Mouse (Mus musculus) cerebellum, postnatal 4 days (tissue): Measurements from ENCODE around the gene Clstn2.

Experiments used
- DNase-seq, 2 experiments: peaks; one replicate each; pipeline ENCODE4 v3.0.0; 2022; ENCODE audit warnings: low spot score in 2 of 2, mixed read lengths in 1 of 2

Clstn2 gene

DNA sequence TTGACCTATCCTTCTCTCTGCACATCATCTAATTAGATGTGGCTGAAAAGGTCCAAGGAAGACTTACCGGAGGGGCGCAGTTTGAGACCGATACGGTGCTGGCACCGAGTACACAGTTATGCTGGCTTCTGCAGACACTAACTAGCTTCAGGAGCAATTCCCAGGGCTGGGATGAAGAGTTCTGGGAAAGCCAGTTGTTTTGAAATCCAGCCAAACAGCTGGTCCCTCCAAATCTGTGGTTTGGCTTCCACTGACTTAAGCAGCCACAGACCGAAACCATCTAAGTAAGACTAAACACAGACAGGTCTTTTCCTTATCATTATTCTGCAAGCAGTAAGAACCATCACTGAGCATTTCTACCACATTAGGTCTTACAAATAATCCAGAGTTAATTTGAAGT, 558.1 kb downstream of the Clstn2 start:
- no peak for DNase-seq

DNA sequence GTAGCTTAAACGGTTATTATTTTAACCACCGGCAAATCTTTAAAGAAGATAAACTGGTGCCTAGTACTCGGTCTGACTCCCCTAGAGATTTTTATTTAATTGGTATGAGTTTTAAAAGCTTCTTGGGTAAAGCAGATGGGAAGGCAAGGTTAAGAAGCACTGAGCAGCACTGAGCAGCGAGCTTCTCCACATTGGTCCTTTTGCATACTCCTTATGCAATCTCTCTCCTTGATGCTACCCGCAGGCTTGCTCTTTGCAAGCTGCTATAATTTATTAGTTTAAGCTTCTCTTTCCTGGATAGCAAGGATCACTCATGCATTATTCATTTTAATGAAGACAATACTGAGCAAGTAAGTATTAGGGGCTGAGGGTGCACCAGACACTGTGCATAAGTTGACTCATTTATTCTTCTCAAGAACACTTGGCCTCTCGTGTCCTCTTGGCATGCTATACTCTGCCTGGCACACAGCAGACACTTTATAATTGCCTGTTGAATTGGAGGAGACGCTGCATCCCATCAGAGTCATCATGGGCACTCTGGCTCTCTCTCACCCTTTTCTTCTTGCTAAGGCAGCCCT, 561.9 kb downstream of the Clstn2 start:
- no peak for DNase-seq

DNA sequence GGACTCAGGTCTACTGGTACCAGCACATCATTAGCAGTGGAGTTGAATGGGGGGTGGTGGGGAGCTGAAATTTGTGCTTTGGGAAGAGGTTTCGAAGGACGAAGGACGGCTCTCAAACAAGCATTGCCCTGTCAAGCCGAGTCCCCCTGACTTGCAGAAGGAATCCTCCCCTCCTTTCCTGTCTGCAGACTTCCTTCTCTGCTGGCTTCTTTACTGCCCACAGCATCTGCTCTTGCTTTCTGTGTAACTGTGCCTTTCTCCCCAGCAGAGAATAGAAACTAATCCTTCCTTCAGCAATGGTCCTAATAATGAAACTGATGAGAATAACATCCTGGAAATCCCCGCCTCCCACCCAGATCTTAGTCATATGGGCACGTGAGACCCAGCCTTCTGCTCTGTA, 572.5 kb downstream of the Clstn2 start:
- DNase-seq = no peak

DNA sequence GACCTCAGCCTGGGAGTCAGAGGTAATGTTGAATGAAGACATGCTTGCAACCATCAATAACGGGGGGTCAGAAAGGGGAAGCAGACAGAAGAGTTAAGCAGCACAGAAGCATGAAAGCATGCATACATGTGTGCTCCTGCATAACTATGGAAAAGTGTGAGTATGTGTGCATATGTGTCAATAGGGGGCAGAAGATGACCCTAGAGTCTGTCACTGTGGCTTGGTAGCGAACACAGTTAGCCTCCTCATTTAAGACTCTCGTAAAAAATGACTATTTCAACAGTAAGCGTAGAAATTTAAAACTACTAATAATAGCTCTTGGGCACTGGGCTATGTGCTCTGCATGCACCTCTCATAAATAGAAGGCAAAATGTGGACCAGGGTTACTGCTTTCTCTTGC, 573.2 kb downstream of the Clstn2 start:
- DNase-seq = no peak

DNA sequence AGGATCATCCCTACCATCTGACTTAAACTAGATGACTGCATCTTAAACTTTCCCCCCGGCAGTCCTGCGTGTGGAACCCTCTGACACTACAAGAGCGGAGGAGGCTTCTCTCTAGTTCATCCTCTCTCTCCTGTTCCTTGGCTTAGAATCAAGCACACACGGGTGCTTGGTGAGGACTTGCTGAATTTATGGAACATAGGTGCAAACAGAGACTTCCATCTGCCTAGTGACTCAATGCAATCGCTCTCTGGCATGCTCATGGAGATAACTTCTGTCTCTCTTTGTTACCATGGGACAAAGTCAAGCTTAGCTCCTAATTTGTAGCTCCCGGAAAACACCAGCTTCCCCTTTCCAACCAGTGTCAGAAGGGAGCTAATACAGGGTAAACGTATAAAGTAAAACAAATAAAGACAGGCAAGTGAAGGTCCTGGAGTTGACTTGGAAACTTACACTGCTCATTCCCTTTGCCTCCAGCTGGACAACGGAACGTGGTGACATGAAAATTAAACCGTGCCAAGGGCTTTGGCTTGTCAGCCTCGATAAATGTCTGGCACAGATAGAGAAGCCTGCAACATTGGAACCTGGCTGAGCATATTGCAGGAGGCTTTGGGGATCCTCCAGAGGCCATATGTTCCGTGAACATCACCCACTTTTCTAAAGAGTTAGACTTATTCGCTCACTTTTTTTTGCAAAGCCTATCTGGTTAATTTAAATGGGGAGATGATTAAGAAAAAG, 583.5 kb downstream of the Clstn2 start:
- peak in 1 of 2 experiments; percentile 48 for DNase-seq

DNA sequence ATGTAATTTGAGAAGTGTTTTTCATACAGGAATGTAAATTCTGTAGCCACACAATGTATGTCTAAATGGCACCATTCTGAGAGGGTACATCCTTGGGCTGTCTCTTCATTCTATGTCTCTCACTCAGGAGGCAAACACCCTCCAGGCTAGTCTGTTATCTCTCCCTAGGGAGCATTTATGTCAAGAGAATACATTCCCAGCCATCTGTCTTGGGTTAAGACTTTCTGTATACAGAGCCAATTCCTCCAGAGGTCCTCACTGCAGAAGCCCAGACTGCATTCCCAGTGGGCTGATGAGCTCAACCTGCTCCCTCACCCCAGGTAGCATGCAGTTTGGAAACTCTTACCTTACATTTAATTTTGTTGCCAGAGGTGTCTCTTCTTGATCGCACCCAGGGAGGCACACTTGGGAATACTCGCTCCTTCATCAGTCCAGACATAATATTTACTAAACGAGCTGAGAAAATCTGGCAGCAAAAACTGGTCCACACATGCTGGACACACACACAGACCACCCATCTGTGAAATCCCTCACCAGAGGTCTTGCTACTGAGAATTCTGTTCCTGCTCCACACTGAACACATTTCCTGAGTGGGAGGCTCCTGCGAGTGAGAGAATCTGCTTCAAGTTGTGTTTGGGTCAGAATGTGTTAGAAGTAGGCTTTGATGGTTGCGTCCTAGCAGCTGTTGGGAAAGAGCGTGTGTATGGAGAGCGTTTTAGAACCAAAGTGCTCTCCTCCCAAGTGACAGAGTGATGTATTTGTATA, 592.9 kb downstream of the Clstn2 start:
- DNase-seq = no peak

DNA sequence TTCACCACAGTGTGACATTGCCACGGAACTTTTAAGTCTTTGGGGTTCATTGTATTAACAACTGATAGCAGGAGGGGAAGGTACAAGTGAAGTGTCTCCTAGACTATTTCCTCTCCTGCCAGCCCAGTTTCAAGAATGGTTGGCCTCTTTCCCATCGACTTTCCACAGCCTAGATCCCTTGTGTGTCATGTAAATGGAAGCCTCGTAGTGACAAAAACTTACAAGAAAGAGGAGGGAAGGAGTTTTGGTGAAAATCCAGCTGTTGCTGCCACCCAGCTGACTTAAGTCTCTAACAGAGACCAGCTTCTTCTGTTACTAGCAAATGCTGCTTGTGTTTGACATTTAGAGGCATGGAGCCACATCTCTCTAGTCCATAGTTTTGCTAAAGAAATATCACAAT, 598.3 kb downstream of the Clstn2 start:
- DNase-seq = no peak

DNA sequence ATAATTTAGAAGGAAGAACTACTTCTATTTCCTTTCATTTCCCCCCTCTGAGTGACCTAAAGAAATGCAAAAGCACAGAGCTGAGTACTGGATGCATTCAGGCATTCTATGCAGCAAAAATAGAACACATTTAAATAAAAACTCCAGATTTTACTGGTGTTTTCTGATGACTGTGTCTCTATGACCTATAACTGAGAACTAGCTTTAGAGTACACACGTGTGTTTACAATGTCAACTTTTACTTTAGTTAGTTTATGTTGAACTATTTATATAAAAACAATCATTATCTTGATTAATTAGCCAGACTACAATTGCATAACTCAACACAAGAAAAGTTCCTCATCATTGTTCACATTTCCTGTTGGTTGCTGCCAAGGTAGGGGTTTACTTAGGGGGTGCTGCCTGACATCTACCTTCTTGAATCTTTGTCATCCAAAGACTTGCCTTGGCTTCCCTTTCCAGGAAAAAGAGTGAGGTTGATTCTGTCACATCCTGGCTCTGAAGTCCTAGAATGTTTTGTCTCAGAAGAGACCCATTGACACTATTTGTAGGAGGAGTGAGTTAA, 603.0 kb downstream of the Clstn2 start:
- DNase-seq = no peak

DNA sequence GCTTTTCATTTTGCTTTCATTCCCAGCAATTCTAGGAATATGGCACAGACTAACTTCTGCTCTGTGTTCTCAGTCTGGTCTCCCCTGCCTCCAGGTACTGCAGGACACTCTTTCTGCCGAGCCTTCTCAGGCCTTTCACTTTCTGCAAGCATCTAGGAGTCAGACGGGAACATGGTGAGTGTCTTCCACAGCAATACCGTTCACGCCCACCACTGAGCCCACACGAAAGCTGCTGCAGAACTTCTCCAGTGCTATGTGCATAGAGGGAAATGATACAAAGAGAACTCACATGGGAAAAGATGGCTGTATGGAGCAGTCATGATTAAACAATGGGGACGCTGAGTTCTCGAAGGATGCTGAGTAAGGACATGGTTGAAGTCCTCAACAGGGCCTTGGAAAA, 604.9 kb downstream of the Clstn2 start:
- DNase-seq = no peak

DNA sequence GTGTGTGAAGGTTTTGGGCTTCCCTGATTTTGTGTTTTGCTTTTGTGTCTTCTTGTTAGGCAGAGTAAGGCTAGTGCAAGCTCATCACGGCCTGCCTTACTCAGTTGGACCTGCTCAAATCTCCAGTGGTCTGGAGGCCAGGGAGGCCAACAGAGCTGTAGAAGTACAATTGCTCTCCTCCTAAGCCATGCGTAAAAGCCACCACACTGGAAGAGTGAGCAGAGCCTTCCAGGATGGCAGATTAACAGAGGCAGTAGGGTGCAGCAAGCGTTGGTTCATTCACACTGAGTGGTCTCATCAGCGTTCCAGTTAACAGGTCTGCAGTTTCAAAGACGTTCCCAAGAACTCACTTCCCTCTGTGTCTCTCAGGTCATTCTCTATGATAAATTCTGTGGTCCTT, 612.1 kb downstream of the Clstn2 start:
- no peak for DNase-seq

DNA sequence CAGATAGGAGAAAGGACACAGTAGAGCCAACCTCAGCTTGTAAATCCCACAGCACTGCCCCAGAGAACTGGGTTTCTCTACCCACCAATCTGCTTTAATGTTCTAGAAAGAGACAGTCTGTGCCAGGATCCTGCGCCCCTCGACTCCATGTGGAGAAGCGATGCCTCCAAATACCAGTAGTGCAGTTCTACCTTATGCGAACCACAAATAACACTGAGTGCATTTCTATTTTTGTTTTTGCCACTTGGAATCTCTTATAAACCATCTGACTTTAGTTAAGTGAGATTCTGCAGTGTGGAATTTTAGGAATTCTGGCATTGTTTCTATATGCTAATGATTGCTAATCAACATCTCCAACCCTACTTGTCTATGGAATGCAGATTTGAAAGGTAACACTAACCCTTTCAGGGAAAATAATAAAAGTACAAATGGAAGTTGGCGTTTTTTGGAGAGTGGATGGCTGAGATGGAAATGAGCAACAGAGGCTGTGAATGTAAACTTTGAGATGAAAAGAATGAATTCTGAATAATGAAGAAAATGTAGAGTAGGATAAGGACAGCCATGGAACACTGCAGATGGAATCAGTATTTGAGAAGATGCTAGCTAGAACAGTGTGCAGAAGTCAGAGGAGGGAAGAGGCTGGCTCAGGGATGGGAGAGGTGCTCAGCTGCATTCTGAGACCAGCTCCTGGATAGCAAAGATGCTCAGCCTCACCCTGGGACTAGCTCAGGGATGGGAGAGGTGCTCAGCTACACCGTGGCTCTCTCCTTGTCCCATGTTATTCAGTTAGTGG, 617.9 kb downstream of the Clstn2 start:
- no peak for DNase-seq

DNA sequence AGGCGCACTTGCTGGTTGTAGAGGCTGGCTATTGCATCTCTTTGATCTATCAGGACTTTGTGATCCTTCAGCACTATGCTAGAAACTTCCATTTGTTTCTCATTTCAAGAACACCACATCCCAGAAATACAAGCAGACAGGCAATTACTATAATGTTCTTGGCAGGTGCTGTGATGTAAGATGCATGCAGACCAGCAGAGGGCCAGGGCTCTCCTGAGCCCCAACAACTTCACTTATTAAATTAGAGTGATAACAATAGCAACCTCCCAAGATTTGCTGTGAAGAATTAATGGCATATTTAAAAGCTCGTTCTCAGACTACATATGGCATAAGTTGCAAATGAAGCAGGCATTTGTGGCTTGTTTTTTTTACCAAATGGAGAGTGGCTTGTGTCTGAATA, 624.8 kb downstream of the Clstn2 start:
- DNase-seq = no peak
